Mouse (Mus musculus): ENCODE results near the gene Ulk3. TPM values are rescaled to one million over a fixed set of nuclear protein-coding genes. Genes with fewer than 3 reads are reported as not detected.

Ulk3 gene
- polyA plus RNA-seq, 1 experiment from 2014 or later, result 5.2 TPM

DNA sequence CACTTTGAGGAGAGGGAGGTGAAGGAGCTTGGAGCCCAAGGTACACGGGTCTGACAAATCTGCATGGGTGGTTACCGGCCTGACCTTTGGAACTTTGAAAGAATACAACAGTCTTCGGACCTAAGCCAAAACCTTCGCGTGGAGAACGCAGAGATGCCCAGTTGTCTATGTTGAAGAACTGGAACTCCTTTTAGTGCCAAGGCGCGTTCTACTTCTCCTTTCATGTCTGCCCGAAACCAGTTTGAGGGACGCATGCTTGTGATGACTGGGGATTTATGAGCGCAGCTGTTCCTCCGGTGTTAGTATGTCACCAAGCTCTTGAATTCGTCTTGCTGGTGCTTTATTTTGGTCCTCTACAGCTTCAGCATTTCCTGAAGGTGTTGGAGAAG lies 27.5 kb upstream of the Ulk3 start:
- H3K9ac ChIP-seq (ENCODE audit: low read length), result no peak overlapping the region
- H3K4me2 ChIP-seq (ENCODE audit: low read length), result peak overlapping the region; percentile 70
- no peak overlapping the region for H3K27ac ChIP-seq (ENCODE audit: low read depth, low read length)
- no peaks in the 10 kb centered on the region for H3K27me3 ChIP-seq (replicated peaks; ENCODE audit: control insufficient read depth, insufficient read depth, low read length)
- peaks cover 13% of the 10 kb centered on the region for H3K4me1 ChIP-seq (ENCODE audit: control insufficient read depth, insufficient read depth, low read length)
- ATAC-seq (no peak), DNase-seq (ENCODE audit: low spot score) (no peak)
- peak overlapping the region; percentile 61 for H3K4me3 ChIP-seq (ENCODE audit: low read depth, low read length)
- H3K36me3 ChIP-seq (ENCODE audit: control insufficient read depth, insufficient read depth, low read length), result no peaks in the 10 kb centered on the region
- no peaks in the 10 kb centered on the region for H3K9me3 ChIP-seq (replicated peaks; ENCODE audit: control insufficient read depth, low read length)
- 79% methylated on average over 13 of the region's 13 CpGs for WGBS

DNA sequence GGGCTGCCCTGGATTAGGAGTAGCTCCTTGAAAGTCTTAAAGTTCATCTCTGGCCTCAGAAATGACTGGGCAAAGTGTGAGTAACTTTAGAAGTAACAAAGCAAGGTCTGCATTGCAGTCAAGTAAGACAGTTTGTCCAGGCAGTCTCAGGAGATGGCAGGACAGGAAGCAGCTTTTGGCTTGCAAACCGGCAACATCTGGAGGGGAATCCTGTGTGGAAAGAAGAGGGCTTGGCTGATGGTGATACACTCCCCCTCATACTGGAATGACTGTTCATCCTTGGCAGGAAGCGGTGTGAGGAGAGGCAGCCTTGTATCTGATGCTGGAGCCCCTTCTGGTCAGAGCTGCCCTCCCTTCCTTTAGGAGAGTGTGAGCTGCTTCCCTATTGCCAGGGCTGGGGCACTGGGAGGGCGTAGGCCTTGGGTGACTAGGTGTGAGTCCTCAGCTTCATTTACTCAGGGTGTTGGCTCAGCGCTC lies 26.3 kb upstream of the Ulk3 start:
- Histone ChIP-seq H3K4me1 (ENCODE audit: control insufficient read depth, insufficient read depth, low read length) (peaks cover 13% of the 10 kb centered on the region), H3K4me2 (ENCODE audit: low read length) (no peak overlapping the region), H3K27ac (ENCODE audit: low read depth, low read length) (no peak overlapping the region), H3K36me3 (ENCODE audit: control insufficient read depth, insufficient read depth, low read length) (peaks cover under 1% of the 10 kb centered on the region), H3K27me3 (replicated peaks; ENCODE audit: control insufficient read depth, insufficient read depth, low read length) (no peaks in the 10 kb centered on the region), H3K4me3 (ENCODE audit: low read depth, low read length) (no peak overlapping the region), H3K9ac (ENCODE audit: low read length) (no peak overlapping the region), H3K9me3 (replicated peaks; ENCODE audit: control insufficient read depth, low read length) (no peaks in the 10 kb centered on the region)
- ATAC-seq (no peak), DNase-seq (ENCODE audit: low spot score) (no peak)
- 91% methylated on average over 4 of the region's 4 CpGs for WGBS

DNA sequence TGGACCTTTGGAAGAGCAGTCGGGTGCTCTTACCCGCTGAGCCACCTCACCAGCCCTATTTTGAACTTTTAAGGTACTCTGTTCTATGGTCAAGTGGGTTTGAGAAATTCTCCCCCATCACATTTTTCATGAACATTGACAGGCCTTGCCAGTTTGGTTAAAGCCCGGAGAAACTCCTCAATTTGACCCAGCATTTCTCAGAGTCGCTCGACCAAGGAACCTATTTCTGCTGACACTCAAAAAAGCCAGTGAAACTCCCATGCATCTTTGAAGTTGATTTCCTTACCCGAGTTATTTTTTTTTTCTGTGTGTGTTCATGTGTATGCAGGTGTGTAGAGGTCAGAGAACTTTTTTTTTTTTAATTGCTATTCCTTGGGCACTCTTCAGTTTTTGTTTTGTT lies 24.6 kb upstream of the Ulk3 start:
- Histone ChIP-seq H3K27ac (ENCODE audit: low read depth, low read length) (no peak overlapping the region), H3K27me3 (replicated peaks; ENCODE audit: control insufficient read depth, insufficient read depth, low read length) (no peaks in the 10 kb centered on the region), H3K4me2 (ENCODE audit: low read length) (no peak overlapping the region), H3K9me3 (replicated peaks; ENCODE audit: control insufficient read depth, low read length) (no peaks in the 10 kb centered on the region), H3K36me3 (ENCODE audit: control insufficient read depth, insufficient read depth, low read length) (peaks cover 15% of the 10 kb centered on the region), H3K4me1 (ENCODE audit: control insufficient read depth, insufficient read depth, low read length) (peaks cover 13% of the 10 kb centered on the region), H3K9ac (ENCODE audit: low read length) (no peak overlapping the region), H3K4me3 (ENCODE audit: low read depth, low read length) (no peak overlapping the region)
- WGBS, result 94% methylated on average over 6 of the region's 6 CpGs
- ATAC-seq, result no peak
- DNase-seq (ENCODE audit: low spot score), result no peak

DNA sequence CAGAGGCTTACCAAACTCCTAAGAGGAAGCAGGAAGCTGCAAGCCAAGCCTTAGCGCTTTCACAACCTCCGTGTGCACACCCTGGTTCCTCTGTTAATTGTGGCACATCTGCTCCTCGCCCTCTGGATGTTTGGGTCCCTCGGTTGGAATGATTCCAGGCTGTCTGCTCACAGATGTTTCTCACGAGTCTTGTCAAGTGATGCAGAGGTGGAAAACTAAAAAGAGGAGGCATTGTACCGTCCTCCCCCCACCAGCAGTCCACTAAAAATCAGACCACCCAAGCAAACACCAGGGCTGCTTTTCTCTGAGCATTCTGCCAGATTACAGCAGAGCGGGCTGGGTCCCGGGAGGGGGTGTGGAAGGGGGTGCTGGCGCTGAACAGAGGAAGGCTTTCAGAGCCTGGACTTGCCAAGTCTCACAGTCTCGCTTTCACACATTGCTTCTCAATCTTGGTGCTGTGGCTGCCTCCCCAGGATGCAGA lies 23.5 kb upstream of the Ulk3 start:
- Histone ChIP-seq H3K27me3 (replicated peaks; ENCODE audit: control insufficient read depth, insufficient read depth, low read length) (no peaks in the 10 kb centered on the region), H3K36me3 (ENCODE audit: control insufficient read depth, insufficient read depth, low read length) (peaks cover 19% of the 10 kb centered on the region), H3K9me3 (replicated peaks; ENCODE audit: control insufficient read depth, low read length) (no peaks in the 10 kb centered on the region), H3K27ac (ENCODE audit: low read depth, low read length) (peak overlapping the region; percentile 44), H3K4me2 (ENCODE audit: low read length) (no peak overlapping the region), H3K9ac (ENCODE audit: low read length) (no peak overlapping the region), H3K4me3 (ENCODE audit: low read depth, low read length) (no peak overlapping the region), H3K4me1 (ENCODE audit: control insufficient read depth, insufficient read depth, low read length) (peaks cover 11% of the 10 kb centered on the region)
- peak; percentile 61 for DNase-seq (ENCODE audit: low spot score)
- ATAC-seq, result no peak
- 45% methylated on average over 10 of the region's 10 CpGs for WGBS

DNA sequence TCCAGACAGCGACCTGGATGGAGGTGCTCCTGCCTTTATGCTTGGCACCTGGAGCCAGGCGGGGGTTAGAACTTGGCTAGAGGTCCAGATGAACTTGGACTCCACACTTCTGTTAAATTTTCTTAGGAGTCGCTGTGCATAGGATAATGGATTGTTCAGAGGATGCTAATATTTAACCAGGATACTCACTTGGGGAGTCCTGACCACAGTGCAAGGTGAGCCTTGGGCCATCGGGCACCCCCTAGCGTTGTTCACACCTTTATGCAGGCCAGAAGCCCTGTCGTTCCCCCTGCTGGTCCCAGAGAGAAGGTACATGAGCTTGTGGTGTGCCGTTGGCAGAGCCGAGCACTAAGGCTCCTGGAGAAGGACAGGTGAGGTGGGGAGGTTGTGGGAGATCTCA lies 22.4 kb upstream of the Ulk3 start:
- H3K4me1 ChIP-seq (ENCODE audit: control insufficient read depth, insufficient read depth, low read length), result peaks cover 4% of the 10 kb centered on the region
- ATAC-seq (no peak), DNase-seq (ENCODE audit: low spot score) (no peak)
- no peak overlapping the region for H3K27ac ChIP-seq (ENCODE audit: low read depth, low read length)
- H3K4me2 ChIP-seq (ENCODE audit: low read length), result no peak overlapping the region
- no peaks in the 10 kb centered on the region for H3K27me3 ChIP-seq (replicated peaks; ENCODE audit: control insufficient read depth, insufficient read depth, low read length)
- H3K36me3 ChIP-seq (ENCODE audit: control insufficient read depth, insufficient read depth, low read length), result peaks cover 26% of the 10 kb centered on the region
- WGBS, result 62% methylated on average over 8 of the region's 8 CpGs
- no peak overlapping the region for H3K9ac ChIP-seq (ENCODE audit: low read length)
- H3K9me3 ChIP-seq (replicated peaks; ENCODE audit: control insufficient read depth, low read length), result no peaks in the 10 kb centered on the region
- H3K4me3 ChIP-seq (ENCODE audit: low read depth, low read length), result no peak overlapping the region

DNA sequence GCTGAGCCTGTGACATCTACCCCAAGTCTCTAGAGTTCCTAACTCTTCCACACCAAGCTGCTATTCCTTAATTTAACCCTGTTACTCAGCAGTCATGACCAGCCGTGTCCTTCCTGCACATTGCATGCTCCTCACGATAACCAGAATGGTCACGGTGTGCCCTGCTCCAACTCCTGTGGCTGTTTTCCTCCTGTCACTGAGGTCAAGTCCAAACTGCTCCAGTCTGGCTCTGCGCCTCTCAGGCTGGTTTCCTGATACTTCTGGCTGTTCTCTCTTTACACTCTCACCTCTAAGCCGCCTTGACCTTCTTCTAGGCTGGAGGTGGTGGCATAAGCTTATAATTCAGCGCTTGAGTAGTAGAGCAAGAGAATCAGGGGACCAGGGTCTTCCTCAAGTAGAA lies 20.8 kb upstream of the Ulk3 start:
- Histone ChIP-seq H3K36me3 (ENCODE audit: control insufficient read depth, insufficient read depth, low read length) (peaks cover 26% of the 10 kb centered on the region), H3K27me3 (replicated peaks; ENCODE audit: control insufficient read depth, insufficient read depth, low read length) (no peaks in the 10 kb centered on the region), H3K4me1 (ENCODE audit: control insufficient read depth, insufficient read depth, low read length) (peaks cover 3% of the 10 kb centered on the region; the same call in 1 of the 2 replicates), H3K9ac (ENCODE audit: low read length) (no peak overlapping the region), H3K27ac (ENCODE audit: low read depth, low read length) (no peak overlapping the region), H3K9me3 (replicated peaks; ENCODE audit: control insufficient read depth, low read length) (no peaks in the 10 kb centered on the region), H3K4me3 (ENCODE audit: low read depth, low read length) (no peak overlapping the region), H3K4me2 (ENCODE audit: low read length) (no peak overlapping the region)
- no peak for ATAC-seq
- WGBS, result 96% methylated on average over 6 of the region's 6 CpGs
- DNase-seq (ENCODE audit: low spot score), result no peak

- Histone ChIP-seq H3K27me3 (replicated peaks; ENCODE audit: control insufficient read depth, insufficient read depth, low read length) (no peaks in the 10 kb centered on the region), H3K4me3 (ENCODE audit: low read depth, low read length) (no peak overlapping the region), H3K9ac (ENCODE audit: low read length) (no peak overlapping the region), H3K4me2 (ENCODE audit: low read length) (no peak overlapping the region), H3K9me3 (replicated peaks; ENCODE audit: control insufficient read depth, low read length) (no peaks in the 10 kb centered on the region), H3K27ac (ENCODE audit: low read depth, low read length) (no peak overlapping the region), H3K36me3 (ENCODE audit: control insufficient read depth, insufficient read depth, low read length) (peaks cover 36% of the 10 kb centered on the region), H3K4me1 (ENCODE audit: control insufficient read depth, insufficient read depth, low read length) (no peaks in the 10 kb centered on the region)
- DNase-seq (ENCODE audit: low spot score) (no peak), ATAC-seq (no peak)
These were observed 14.9 kb upstream of the Ulk3 start for GRCm38 (mm10) chr9:57574397-57574796.

DNA sequence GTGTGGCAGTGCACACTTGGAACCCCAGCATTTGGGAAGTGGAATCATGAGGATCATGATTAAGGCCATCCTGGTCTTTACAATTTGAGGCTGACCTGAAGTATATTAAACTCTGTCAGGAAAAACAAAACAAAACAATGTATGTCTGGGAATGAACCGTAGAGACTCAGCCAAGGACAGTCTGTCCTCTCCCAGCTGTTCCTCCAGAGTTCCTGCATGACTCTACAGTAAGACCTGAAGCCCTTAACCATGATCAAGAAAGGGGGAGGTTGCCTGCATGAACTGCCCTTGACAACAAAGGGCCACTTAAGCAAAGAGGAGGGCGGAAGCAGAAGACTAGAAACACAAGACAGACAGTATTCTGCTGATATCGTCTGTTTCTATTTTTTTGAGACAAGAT lies 13.7 kb upstream of the Ulk3 start:
- Histone ChIP-seq H3K9me3 (replicated peaks; ENCODE audit: control insufficient read depth, low read length) (no peaks in the 10 kb centered on the region), H3K36me3 (ENCODE audit: control insufficient read depth, insufficient read depth, low read length) (peaks cover 42% of the 10 kb centered on the region), H3K27me3 (replicated peaks; ENCODE audit: control insufficient read depth, insufficient read depth, low read length) (no peaks in the 10 kb centered on the region), H3K27ac (ENCODE audit: low read depth, low read length) (no peak overlapping the region), H3K4me3 (ENCODE audit: low read depth, low read length) (no peak overlapping the region), H3K9ac (ENCODE audit: low read length) (no peak overlapping the region), H3K4me2 (ENCODE audit: low read length) (no peak overlapping the region), H3K4me1 (ENCODE audit: control insufficient read depth, insufficient read depth, low read length) (no peaks in the 10 kb centered on the region)
- WGBS, result 90% methylated on average over 3 of the region's 3 CpGs
- no peak for DNase-seq (ENCODE audit: low spot score)
- ATAC-seq, result no peak

- DNase-seq (ENCODE audit: low spot score) (no peak), ATAC-seq (no peak)
- H3K27ac ChIP-seq (ENCODE audit: low read depth, low read length), result no peak overlapping the region
- WGBS, result 92% methylated on average over 6 of the region's 6 CpGs
- peaks cover 53% of the 10 kb centered on the region for H3K36me3 ChIP-seq (ENCODE audit: control insufficient read depth, insufficient read depth, low read length)
- no peaks in the 10 kb centered on the region for H3K27me3 ChIP-seq (replicated peaks; ENCODE audit: control insufficient read depth, insufficient read depth, low read length)
- no peak overlapping the region for H3K4me3 ChIP-seq (ENCODE audit: low read depth, low read length)
- H3K9me3 ChIP-seq (replicated peaks; ENCODE audit: control insufficient read depth, low read length), result no peaks in the 10 kb centered on the region
- H3K9ac ChIP-seq (ENCODE audit: low read length), result no peak overlapping the region
- H3K4me2 ChIP-seq (ENCODE audit: low read length), result no peak overlapping the region
- H3K4me1 ChIP-seq (ENCODE audit: control insufficient read depth, insufficient read depth, low read length), result no peaks in the 10 kb centered on the region
These were observed 12.0 kb upstream of the Ulk3 start for GRCm38 (mm10) chr9:57577144-57577849.

Data from forebrain, embryonic 14.5 days (tissue).